Mouse (Mus musculus): ENCODE results near the gene Krtcap2. TPM values are rescaled to one million over a fixed set of nuclear protein-coding genes. Genes with fewer than 3 reads are reported as not detected.
A peak's percentile ranks its signal among the peaks of the same experiment; 100 is the strongest.

The Krtcap2 gene
- total RNA-seq, 2 experiments from 2014 or later: 62.9 to 79.7 TPM

DNA sequence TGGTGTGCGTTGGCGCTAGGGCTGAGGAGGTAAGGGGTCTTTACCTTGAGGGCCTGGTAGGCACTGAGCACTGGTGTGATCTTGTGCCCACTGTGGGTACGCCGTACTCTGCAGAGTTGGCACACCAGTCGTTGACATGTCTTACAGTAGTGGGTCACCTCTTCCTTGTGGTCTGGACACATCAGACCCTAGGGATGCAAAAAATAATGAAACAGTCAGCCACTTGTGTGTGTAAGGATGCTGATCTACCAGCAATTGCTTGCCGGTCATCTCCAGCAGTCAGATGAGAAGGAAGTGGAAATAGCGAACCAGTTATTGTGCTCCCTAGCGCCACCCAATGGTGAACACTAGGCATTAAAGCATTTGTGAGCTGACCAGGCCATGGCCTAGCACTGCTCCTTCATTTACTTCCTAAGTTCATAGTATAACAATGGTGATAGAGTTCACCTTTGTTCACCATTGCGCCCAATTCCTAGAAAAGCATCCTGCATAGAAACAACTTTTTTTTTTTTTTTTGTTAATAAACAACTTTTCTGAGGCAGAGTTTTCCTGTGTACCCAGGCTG is 3.4 kb upstream of the Krtcap2 start:
- peak; percentile 63 for DNase-seq
- TF ChIP-seq CTCF (IDR thresholded peaks at IDR 0.05): peak; percentile 71
- H3K27ac ChIP-seq: no peak overlapping the region
- H3K4me3 ChIP-seq: no peak overlapping the region
- intact Hi-C loops (cut with DNase I): no loop called here

DNA sequence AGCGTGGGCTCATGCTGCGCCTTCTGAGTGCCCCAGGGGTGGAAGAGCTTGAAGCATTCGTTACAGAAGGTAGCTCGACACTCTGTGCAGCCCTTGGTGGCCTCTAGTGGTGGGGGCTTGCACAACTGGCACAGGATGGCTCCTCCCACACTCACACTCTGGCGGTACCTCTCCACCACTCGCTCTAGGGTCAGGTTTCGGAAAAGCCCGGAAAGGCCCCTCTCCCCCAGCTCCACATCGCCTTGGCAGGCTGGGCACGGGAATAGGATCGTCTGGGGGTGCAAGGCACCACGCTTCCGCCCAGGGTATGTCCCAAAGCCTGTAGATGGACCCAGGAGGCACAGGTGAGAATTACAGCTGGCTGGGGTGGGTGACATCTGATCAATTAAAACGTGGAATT is 2.2 kb upstream of the Krtcap2 start:
- intact Hi-C loops (cut with DNase I): no loop called here
- Histone ChIP-seq H3K27ac (no peak overlapping the region), H3K4me3 (no peak overlapping the region)
- no peak for DNase-seq
- peak; percentile 40 for TF ChIP-seq CTCF (IDR thresholded peaks at IDR 0.05)

DNA sequence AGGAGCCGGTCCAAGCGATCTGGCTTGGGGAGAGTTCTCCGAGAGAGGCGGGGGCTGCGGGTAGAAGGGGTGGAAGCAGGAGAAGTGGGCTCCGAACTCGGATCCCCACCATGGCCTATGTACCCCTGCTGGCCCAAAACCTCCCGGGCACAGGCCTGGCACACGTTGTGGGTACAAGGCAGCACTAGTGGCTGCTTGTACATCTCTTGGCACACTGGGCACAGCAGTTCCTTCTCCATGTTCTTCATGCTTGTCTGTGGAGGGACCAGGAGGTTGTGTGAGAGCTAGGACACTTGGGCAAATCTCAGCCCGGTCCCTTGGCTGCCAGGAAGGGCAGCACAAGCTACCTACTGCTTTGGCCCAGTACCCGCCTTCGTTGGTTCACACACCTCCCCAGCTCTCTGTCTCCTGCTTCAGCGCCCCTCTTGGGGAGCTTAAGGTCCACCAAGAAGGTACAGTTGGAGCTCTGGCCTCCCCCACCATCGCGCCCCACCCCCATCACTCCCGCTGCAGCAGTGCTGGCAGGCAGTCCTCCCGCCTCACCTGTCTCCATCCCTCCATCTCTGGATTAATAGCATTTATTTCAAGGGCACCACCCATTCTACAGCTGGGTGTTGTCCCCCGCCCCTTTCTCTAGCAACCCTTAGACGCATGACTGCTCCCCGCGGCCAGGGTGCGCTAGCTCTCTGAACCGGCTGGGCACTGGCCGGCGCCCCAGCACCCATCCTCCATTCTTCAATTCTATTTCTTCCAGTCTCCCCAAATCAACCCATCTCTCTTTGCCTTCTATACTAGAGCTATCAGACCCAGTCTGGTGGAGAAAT is 1.4 kb upstream of the Krtcap2 start:
- no peak for DNase-seq
- intact Hi-C loops (cut with DNase I): no loop called here
- Histone ChIP-seq H3K27ac (no peak overlapping the region), H3K4me3 (peak overlapping the region; percentile 90)
- TF ChIP-seq CTCF (IDR thresholded peaks at IDR 0.05): peak; percentile 25; the same call in 1 of the 2 replicates

DNA sequence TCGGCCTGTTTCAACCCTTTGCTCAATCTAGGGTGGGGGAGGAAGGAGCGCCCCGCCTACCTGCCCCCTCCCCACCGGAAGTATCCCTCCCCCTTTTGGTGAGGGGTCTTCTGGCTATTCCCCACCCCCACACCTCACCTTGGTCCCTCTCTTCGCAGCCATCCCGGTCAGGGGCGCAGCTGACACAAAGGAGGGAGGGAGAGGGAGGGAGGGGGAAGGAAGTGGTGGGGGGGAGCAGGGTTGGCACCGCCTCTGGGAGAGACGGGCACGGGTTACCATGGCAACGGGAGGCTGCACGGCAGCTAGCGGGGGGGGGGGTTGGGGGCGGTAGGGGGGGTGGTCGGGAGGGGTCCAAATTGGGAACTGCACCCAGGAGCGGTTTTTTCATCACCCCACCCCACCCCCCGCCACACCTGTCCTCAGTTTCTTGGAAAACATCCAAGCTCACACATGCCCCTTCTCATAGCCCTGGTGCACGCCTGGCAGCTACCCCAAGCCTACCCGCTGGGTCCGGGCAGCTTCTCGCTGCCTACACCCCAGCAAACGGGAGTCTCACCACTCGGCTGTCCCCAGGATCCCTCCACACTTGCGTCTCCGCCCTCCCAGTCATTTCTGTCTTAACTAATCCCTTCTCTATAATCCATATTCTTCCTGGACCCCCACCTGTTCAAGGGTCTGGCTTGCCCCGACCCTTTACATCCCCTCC is 631 bp upstream of the Krtcap2 start:
- peak overlapping the region; percentile 93 for H3K27ac ChIP-seq

DNA sequence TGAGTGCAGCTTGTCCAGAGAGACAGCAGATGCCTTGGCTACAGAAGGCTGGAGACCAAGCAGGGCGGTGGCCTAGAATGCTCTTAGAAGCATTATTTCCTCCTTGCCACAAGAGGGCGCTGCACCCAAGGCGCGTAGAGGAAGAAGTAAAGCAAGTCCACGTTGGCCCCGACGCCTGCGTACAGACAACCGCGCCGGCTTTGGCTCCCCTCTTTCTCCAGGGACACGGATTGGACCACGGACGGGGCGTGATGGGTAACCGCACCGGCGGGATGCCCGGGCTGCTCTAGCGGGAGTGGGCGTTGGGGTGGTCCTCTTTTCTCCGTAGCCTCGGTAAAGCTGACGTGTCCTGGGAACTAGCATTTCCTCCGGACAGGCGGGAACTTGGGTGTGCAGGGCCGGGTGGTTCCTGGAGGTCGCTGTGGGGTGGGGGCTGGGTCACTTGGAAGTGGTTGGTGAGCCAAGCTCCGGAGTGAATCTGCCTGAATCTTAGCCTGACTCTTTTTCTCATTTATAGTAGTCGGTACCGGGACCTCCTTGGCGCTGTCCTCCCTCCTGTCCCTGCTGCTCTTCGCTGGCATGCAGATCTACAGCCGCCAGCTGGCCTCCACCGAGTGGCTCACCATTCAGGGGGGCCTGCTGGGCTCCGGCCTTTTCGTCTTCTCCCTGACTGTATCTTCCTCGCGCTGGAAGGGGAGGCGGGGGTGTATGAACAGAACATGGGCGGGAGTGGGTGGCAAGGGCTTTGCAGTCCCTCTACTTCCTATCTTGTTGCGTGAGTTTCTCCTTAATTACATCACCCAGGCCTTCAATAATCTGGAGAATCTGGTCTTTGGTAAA is 715 bp downstream of the Krtcap2 start, which contains the start of gene Trim46:
Gene Trim46, minus strand, starts transcription at position 49 of the 840 bp plus-strand sequence.
- intact Hi-C loops (cut with DNase I): loop anchor here (2.0 kb wide), 1 partner anchor 62 kb away; no protein-coding TSS in a partner anchor
- DNase-seq: peak; percentile 93
- peak within 1 kb of the TSS; percentile 93 for H3K27ac ChIP-seq
- TF ChIP-seq CTCF (IDR thresholded peaks at IDR 0.05): no peak; the same call in none of the 2 replicates
- H3K4me3 ChIP-seq: peak within 1 kb of the TSS; percentile 90

More for the DNA sequence above, 631 bp upstream of the Krtcap2 start:
- peak overlapping the region; percentile 90 for H3K4me3 ChIP-seq
- intact Hi-C loops (cut with DNase I): no loop called here
- no peak for DNase-seq
- TF ChIP-seq CTCF (IDR thresholded peaks at IDR 0.05): no peak

DNA sequence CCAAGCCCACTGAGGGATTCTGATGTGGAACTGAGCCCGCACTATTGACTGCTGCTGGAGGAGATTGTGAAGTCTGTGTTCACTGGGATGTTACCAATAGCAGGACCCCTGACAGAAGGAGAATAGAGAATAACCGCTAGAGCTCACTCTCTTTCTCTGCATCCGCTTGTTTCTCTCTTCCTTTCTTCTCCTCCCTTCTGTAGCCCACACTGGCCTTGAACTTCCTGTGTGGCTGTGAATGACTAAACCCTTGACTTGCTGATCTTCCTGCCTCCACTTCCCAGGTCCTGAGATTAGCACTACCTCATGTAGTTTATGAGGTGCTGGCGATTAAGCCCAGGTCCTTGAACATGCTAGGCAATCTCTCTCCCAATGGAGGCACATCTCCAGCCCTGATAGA is 1.7 kb downstream of the Krtcap2 start:
- no peak for DNase-seq
- peak overlapping the region; percentile 90; the same call in 1 of the 2 replicates for H3K4me3 ChIP-seq
- no peak overlapping the region for H3K27ac ChIP-seq
- intact Hi-C loops (cut with DNase I): loop anchor here (2.0 kb wide), 1 partner anchor 61 kb away; no protein-coding TSS in a partner anchor
- TF ChIP-seq CTCF (IDR thresholded peaks at IDR 0.05): no peak

DNA sequence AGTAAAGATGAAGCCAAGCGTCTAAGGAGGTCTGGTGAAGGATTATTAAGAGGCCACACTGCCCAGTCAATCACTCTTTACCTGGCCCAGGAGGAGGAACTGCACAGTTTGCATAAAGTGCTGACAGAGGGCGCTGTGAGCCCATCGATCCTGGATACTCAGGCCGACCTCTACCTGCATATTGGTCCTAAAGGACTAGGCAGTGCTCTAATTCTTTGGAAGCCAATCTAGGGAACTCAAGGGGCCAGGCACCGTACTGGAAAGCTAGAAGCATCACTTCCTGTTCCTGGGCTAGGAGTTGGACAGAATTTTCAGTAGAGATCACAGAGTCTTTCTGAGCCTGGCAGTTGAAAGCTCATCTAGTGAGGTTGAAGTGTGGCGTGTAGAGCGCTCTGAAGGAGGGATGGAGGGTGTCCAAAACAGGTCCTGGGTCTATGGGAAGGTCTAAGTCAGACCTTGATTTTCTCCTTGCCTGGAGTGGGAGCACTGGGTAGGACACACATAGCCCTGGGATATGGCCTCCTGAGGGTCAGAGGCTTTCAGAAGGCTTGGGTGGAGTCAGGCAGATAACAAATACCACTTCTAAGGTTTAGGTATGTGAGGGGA is 4.8 kb downstream of the Krtcap2 start:
- intact Hi-C loops (cut with DNase I): loop anchor here (1.0 to 2.0 kb wide), 2 partner anchors 16 to 32 kb away; no protein-coding TSS in a partner anchor
- DNase-seq: peak; percentile 75
- H3K27ac ChIP-seq: peak overlapping the region; percentile 89
- peak overlapping the region; percentile 61 for H3K4me3 ChIP-seq
- TF ChIP-seq CTCF (IDR thresholded peaks at IDR 0.05): peak; percentile 88

DNA sequence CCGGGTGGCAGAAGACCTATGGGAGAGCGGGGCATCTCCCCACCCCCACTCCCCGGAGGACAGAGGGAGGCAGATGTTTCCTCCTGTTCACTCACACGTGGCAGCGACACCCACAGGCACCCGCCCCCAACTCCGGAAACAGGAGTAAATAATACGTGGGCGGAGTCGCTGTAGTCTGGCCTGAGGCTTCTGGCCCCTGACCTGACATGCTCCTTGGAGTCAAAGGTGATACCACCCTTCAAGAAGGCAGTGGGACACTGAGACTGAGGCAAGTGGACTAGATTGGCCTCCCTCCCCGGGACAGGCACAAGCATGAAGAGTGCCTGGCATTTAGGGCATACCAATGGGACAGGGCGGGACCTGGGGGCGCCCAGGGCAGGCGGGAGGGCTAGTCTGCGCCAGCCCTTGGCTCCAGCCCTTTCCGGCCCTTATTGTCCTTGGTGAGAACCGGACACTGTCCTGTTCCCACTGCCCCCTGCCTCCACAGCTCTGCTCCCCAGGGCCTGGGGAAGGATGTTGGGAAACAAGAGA is 5.7 kb downstream of the Krtcap2 start:
- peak overlapping the region; percentile 61 for H3K4me3 ChIP-seq
- DNase-seq: peak; percentile 74
- H3K27ac ChIP-seq: peak overlapping the region; percentile 89
- no peak for TF ChIP-seq CTCF (IDR thresholded peaks at IDR 0.05)
- intact Hi-C loops (cut with DNase I): loop anchor here (2.0 kb wide), 1 partner anchor 15 kb away; no protein-coding TSS in a partner anchor

DNA sequence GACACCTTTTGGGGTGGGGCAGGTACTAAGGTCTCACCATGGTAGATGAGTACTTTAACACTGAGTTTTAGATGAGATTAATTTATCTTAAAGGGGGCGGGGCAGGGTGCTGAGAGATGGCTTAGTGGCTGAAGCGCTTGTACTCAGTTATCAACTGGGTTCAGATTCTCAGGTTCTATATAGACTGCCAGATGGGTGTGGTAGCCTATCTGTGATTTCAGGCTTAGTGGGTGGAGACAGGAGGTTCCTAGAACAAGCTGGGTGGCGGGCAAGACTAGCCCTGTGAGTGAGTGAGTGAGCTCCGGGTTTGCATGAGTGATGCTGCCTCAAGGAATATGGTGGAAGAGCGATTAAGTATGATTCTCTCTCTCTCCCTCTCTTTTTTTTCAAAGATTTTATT is 9.2 kb downstream of the Krtcap2 start:
- intact Hi-C loops (cut with DNase I): no loop called here
- DNase-seq: no peak
- no peak overlapping the region for H3K4me3 ChIP-seq
- no peak overlapping the region for H3K27ac ChIP-seq
- no peak for TF ChIP-seq CTCF (IDR thresholded peaks at IDR 0.05)

DNA sequence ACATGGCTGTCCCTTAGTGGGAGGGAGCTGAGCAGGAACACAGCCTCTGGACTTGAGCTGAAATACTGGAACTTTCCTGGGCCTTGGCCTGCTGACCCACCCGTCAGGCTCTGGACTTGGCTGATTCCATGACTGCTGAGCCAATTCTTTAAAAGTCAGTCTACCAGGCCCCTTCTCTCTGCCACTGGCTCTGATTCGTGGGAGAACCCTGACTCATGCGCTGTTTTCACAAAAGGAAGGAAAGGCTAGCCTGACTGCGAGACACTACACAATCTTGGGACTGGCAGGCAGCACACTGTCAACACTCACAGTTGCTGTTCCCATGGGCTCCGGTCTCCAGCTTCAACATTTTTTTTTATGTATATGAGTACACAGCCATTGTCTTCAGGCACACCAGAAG is 10.4 kb downstream of the Krtcap2 start:
- TF ChIP-seq CTCF (IDR thresholded peaks at IDR 0.05): no peak
- peak overlapping the region; percentile 43; the same call in 1 of the 2 replicates for H3K27ac ChIP-seq
- H3K4me3 ChIP-seq: no peak overlapping the region
- intact Hi-C loops (cut with DNase I): no loop called here
- DNase-seq: no peak

DNA sequence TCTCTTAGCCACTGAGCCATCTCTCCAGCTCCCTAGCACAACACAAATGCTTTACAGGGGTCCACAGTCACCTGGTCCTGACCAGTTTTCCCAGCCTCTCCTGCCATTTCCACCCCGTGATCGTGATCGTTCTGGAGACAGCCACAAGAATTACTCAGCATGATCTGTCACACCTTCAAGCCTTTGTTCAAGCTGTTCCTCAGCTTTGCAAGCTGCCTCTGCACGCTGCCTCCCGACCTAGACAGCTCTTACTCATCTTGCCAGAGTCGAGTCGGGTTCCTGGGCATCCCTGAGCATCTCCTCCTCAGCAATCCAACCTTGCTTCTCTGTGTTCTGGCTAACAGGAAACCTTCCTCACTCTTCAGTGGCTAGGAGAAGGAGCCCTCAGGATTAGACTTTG is 13.3 kb downstream of the Krtcap2 start, which contains the start of gene Dpm3:
Gene Dpm3, plus strand, starts transcription at position 283 of the 400 bp plus-strand sequence.
- H3K4me3 ChIP-seq: no peak within 1 kb of the TSS
- intact Hi-C loops (cut with DNase I): no loop called here
- H3K27ac ChIP-seq: no peak within 1 kb of the TSS
- no peak for DNase-seq
- TF ChIP-seq CTCF (IDR thresholded peaks at IDR 0.05): no peak
